Mouse (Mus musculus) left cerebral cortex, adult 2 months (tissue): ENCODE data around the gene Pdzd2. TPM values are rescaled to one million over a fixed set of nuclear protein-coding genes. Genes with fewer than 3 reads are reported as not detected.

Source experiments
- DNase-seq, 2 experiments: peaks; one replicate each; pipeline ENCODE4 v3.0.0; 2021 to 2022; ENCODE audit warnings: low spot score in 2 of 2, mixed read lengths in 1 of 2; ENCODE audit errors: extremely low spot score in 1 of 2
- H3K27ac ChIP-seq: fragments of 200-600 bp; 2 replicates; pipeline ENCODE4 v1.8.1; 2022
- H3K4me3 ChIP-seq: fragments of 200-600 bp; 2 replicates; pipeline ENCODE4 v1.8.1; 2022
- CTCF ChIP-seq: fragments of 200-600 bp; IDR thresholded peaks from 2 replicates; pipeline ENCODE4 v1.8.1; 2022; ENCODE audit warnings: antibody characterized with exemption, mild to moderate bottlenecking, moderate library complexity
- intact Hi-C: fragments of 180-260 bp; cut with DNase I; formaldehyde crosslinking; loops from one replicate; pipeline ENCODE4 v1.15.1; 2025
- long read RNA-seq, 2 experiments: library from polyadenylated mRNA; stranded (forward); transcript quantifications; one replicate each; pipeline ENCODE4 v2.0.0; 2021; ENCODE audit warnings: borderline mapping rate in 2 of 2
- total RNA-seq, 2 experiments: library from RNA; stranded (reverse); gene quantifications; 2 replicates each; pipeline ENCODE4 v1.2.3; 2021

Pdzd2 gene
- 10 to 100 TPM; 86.1 to 93.1 TPM for total RNA-seq
- long read RNA-seq, experiment 1, partial matches to known transcripts: 12 of 32 reads
- long read RNA-seq, experiment 1, other reads (novel, unspliced or antisense): 20 of 32 reads
- long read RNA-seq, experiment 2, partial matches to known transcripts: 17 of 22 reads
- long read RNA-seq, experiment 2, other reads (novel, unspliced or antisense): 5 of 22 reads

DNA sequence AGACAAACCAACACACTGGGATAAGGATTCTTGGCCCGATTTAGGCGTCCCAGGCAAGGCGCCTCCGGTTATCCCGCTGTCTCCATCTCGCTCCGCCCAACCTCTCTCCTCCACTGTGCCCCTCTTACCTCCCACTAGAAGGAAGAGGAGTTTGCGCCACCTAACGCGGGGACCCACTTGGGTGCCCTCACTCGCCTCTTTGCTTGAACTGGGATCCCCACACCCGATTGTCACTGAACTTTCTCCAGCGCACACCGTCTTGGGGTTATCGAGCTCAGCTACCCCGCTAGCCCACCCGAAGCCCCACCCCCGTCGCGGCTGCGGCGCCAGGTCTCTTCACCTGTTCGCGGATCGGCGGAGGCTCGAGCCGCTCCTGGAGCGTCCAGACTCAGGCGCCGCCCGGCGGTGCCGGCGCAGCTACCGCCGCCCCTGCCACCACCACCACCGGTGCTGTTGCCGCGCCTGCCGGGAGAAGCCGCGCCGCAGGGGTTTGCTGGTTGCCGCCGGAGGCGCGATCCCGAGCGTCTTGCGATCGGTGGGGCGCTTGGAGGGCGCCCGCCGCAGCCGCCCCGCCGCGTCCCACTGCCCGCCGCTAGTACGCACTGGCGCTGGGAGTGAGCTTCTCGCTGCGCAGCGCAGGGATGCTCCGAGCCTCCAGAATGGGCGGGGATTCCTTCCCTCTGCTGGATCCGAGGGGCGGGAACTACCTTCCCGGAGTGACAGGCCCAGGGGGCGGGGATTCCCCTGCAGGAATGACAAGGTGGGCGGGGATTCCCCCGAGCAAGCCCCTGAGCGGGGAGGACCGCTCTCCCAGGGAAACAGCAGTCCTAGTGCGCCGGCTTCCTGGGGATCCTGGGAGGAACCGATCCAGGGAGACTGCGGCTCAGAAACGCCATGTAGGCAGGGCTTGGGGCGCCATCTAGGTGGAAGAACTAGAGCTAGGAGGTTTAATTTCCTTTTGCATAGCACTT lies at the start of gene Pdzd2:
TSS of gene Pdzd2 (minus strand) at position 648 of the 971 bp plus-strand sequence.
- intact Hi-C loops: loop anchor here (1.0 to 10.0 kb wide), 7 partner anchors 31 to 417 kb away; partner anchors contain the start of genes 1810049J17Rik and Golph3
- H3K4me3 ChIP-seq: peak within 1 kb of the TSS; percentile 68
- H3K27ac ChIP-seq: peak within 1 kb of the TSS; percentile 88
- peak; percentile 53 for TF ChIP-seq CTCF
- DNase-seq: peak; percentile 97

DNA sequence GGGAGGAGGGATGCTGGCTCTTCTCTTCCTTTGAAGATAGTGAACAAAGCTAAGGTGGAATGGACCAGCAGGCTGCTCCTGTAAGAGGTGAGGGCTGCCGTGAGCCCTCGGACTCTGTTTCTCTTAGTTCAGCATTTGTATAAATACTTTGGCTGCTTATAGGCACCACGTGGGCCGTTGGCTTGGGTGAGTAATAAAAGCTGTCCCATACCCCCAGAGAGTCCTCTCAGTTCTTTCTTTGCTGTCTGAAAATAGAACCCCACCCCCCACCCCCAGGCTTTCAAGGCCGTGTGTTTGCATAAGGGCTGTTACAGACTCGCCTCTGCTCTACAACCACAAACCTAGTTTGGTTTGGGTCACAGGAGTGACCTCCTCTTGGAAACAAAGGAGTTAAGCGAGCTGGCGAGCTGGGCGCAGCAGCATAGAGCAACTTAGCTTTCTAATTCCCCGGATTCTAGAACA lies 49.7 kb upstream of the Pdzd2 start:
- no peak for DNase-seq
- intact Hi-C loops: no loop called here
- peak overlapping the region; percentile 36; the same call in 1 of the 2 replicates for H3K27ac ChIP-seq
- H3K4me3 ChIP-seq: 0 out of 2 replicates have a peak overlapping the region, but pooled peaks have one; percentile 7
- no peak for TF ChIP-seq CTCF

DNA sequence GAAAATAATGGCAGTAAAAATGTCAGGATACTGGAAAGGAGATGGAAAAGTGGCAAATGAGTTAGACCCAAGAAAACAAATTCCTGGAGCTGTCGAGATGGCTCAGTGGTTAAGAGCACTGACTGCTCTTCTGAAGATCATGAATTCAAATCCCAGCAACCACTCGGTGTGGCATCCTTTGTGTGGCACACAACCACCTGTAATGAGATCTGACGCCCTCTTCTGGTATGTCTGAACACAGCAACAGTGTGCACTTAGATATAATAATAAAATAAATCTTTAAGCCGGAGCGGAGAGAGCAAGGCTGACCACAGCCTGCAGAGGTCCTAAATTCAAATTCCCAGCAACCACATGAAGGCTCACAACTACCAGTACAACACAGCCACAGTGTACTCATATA lies 48.8 kb upstream of the Pdzd2 start:
- TF ChIP-seq CTCF: peak; percentile 11
- Histone ChIP-seq H3K27ac (no peak overlapping the region), H3K4me3 (no peak overlapping the region)
- no peak for DNase-seq
- intact Hi-C loops: no loop called here

DNA sequence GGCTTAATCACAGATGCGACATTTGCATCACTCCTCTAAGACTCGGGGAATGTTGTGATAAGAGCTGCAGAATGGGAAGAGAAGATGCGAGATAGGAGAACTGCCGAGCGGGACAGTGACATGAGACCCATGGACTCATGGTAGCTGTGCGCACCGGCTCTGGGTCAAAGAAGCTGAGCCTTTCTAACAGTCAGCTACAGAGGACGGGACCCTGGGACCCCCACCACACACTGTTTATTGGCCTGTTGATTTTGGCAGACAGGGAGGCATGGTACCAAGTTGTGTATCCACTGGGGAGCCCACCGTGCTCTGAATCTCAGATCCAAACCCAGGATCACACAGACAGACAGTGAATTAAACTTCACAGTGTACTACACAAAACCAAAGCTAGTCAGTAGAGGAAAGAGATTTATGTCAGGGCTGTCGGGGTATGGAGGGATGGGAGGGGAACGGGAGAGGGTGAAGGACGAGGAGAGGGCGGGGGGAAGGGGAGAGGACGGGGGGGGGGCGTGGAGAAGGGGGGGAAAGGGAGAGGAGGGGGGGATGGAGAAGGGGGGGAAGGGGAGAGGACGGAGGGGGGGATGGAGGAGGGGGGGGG lies 42.1 kb upstream of the Pdzd2 start:
- TF ChIP-seq CTCF: no peak
- intact Hi-C loops: no loop called here
- Histone ChIP-seq H3K27ac (no peak overlapping the region), H3K4me3 (no peak overlapping the region)
- no peak for DNase-seq

GRCm38 (mm10) chr15:12781296-12781695 lies 41.6 kb upstream of the Pdzd2 start:
- no peak overlapping the region for H3K4me3 ChIP-seq
- no peak overlapping the region for H3K27ac ChIP-seq
- no peak for DNase-seq
- intact Hi-C loops: no loop called here
- no peak for TF ChIP-seq CTCF

- no peak; the same call in 1 of the 2 replicates for TF ChIP-seq CTCF
- DNase-seq: no peak
- H3K27ac ChIP-seq: no peak overlapping the region
- H3K4me3 ChIP-seq: no peak overlapping the region
- intact Hi-C loops: no loop called here
Observed at GRCm38 (mm10) chr15:12774149-12774753, 34.5 kb upstream of the Pdzd2 start.

DNA sequence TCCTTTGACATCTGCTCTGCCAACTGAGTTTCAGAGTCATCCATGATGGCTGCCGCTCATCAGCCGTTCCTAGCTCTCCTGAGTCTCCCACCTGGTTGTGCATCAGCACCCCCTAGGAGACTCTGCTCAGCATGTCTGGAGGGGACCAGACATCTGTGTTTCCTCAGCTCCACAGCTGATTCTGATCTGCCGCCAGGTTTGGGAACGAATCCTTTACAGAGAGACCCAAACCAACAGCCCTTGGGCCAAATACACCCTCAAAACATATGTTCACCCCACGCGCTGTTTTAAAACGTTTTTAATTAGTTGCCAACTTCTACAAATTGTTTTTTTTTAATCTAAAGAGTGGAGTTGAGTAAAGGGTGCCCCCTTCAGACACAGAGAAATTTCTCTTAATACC lies 31.2 kb upstream of the Pdzd2 start:
- no peak overlapping the region for H3K27ac ChIP-seq
- intact Hi-C loops: loop anchor here (2.0 kb wide), 1 partner anchor 30 kb away; no protein-coding TSS in a partner anchor
- H3K4me3 ChIP-seq: no peak overlapping the region
- TF ChIP-seq CTCF: peak; percentile 27
- peak; percentile 14 to 39 for DNase-seq

DNA sequence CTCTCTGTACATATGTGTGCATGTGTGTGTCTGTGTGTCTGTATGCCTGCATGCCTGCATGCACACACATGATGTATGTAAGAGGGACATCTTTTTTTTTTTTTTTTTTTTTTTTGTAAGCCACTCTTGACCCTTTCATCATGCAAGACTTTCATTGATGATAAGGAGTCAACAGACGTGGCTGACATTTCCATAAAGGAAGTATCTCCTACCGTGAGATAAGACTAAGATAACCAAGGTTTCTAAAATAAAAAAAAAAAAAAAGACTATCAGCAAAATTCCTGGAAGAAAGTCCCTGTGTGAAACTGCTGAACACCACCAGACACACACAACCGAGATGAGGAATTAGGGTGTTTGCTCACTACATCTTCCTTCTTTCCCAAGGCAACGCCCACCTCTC lies 27.1 kb upstream of the Pdzd2 start:
- Histone ChIP-seq H3K27ac (no peak overlapping the region), H3K4me3 (no peak overlapping the region)
- intact Hi-C loops: no loop called here
- no peak for DNase-seq
- TF ChIP-seq CTCF: no peak

GRCm38 (mm10) chr15:12763147-12763546 lies 23.4 kb upstream of the Pdzd2 start:
- H3K27ac ChIP-seq: no peak overlapping the region
- no peak for TF ChIP-seq CTCF
- no peak for DNase-seq
- no peak overlapping the region for H3K4me3 ChIP-seq
- intact Hi-C loops: no loop called here

GRCm38 (mm10) chr15:12762258-12762913 lies 22.7 kb upstream of the Pdzd2 start:
- intact Hi-C loops: no loop called here
- no peak overlapping the region for H3K27ac ChIP-seq
- no peak for DNase-seq
- no peak overlapping the region for H3K4me3 ChIP-seq
- no peak for TF ChIP-seq CTCF

DNA sequence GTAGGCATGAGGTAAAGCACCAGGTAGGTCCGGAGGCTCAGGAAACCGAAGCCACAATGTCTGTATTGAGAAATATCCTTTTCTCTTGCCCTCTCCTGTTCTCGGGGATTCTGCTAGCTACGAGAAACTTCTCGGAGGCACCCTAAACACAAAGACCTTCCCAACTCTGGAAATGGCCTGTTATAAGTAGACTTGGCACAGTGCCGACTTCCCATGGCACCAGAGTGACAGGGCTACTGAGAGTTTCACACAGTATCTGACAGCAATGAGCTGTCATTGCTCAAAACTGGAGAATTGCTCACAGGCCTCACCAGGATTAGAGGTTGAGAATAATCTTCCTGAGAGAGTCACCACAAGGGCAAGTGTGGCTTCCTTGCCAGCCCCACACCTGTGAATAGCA lies 21.0 kb upstream of the Pdzd2 start:
- intact Hi-C loops: no loop called here
- Histone ChIP-seq H3K4me3 (no peak overlapping the region), H3K27ac (no peak overlapping the region)
- no peak for TF ChIP-seq CTCF
- no peak for DNase-seq
